Mouse (Mus musculus) monocyte, adult 5-6 weeks (primary cell): ENCODE results near the gene Gh. TPM values are rescaled to one million over a fixed set of nuclear protein-coding genes. Genes with fewer than 3 reads are reported as not detected.
A peak's percentile ranks its signal among the peaks of the same experiment; 100 is the strongest.
"Not testable (repeated sequence)": the region's sequence is repeated elsewhere in the genome, so short reads cannot be mapped to it uniquely, and the experiment has no call there.

Experiments
- ATAC-seq: fragments of 153-309, 156-312 bp; replicated peaks from 2 replicates; pipeline ENCODE4 v1.8.0; 2017; ENCODE audit warnings: mild to moderate bottlenecking; ENCODE audit not compliant: low TSS enrichment, insufficient number of reproducible peaks, severe bottlenecking, poor library complexity, low FRiP score
- total RNA-seq: library from RNA; stranded (forward); fragments of 200-1000, 200-491, 200-594 nt; gene quantifications from 3 replicates; pipeline ENCODE4 v1.2.3, GENCODE M21; 2017

Gene Gh
- 1.5 TPM in 1 of 3 replicates, not detected in the others for total RNA-seq

- no peak for ATAC-seq
These were observed at the start of gene Gh for GRCm38 (mm10) chr11:106301765-106302164. TSS of gene Gh (minus strand) at chr11:106301865.

- no peak for ATAC-seq
These were observed 49.6 kb upstream of the Gh start for GRCm38 (mm10) chr11:106351253-106351652.

- no peak for ATAC-seq
These were observed 49.2 kb upstream of the Gh start for GRCm38 (mm10) chr11:106350853-106351252.

GRCm38 (mm10) chr11:106349772-106350171 lies 48.1 kb upstream of the Gh start:
- ATAC-seq = no peak

GRCm38 (mm10) chr11:106344910-106345309 lies 43.2 kb upstream of the Gh start:
- ATAC-seq = no peak

- no peak for ATAC-seq
These were observed 39.4 kb upstream of the Gh start for GRCm38 (mm10) chr11:106340990-106341520.

- not testable (repeated sequence) for ATAC-seq
These were observed 37.7 kb upstream of the Gh start for GRCm38 (mm10) chr11:106339323-106339722.

- ATAC-seq = 0 out of 2 replicates have a peak, but pooled peaks have one; percentile 16
These were observed 37.2 kb upstream of the Gh start for GRCm38 (mm10) chr11:106338870-106339269.

- ATAC-seq = no peak
These were observed 36.4 kb upstream of the Gh start for GRCm38 (mm10) chr11:106338029-106338428.

GRCm38 (mm10) chr11:106334066-106334465 lies 32.4 kb upstream of the Gh start:
- no peak for ATAC-seq

- ATAC-seq = no peak
These were observed 30.8 kb upstream of the Gh start for GRCm38 (mm10) chr11:106332458-106332857.

GRCm38 (mm10) chr11:106329682-106330081 lies 28.0 kb upstream of the Gh start:
- peak; percentile 62 for ATAC-seq

- ATAC-seq = no peak
These were observed 27.5 kb upstream of the Gh start for GRCm38 (mm10) chr11:106329128-106329527.

- ATAC-seq = no peak
These were observed 26.9 kb upstream of the Gh start for GRCm38 (mm10) chr11:106328521-106328920.

GRCm38 (mm10) chr11:106326475-106326874 lies 24.8 kb upstream of the Gh start:
- ATAC-seq = no peak

GRCm38 (mm10) chr11:106325566-106326206 lies 24.0 kb upstream of the Gh start:
- no peak; the same call in 1 of the 2 replicates for ATAC-seq

- no peak for ATAC-seq
These were observed 23.2 kb upstream of the Gh start for GRCm38 (mm10) chr11:106324858-106325257.

- ATAC-seq = peak; percentile 49
These were observed 17.0 kb upstream of the Gh start for GRCm38 (mm10) chr11:106318406-106319366.

- ATAC-seq = no peak
These were observed 16.1 kb upstream of the Gh start for GRCm38 (mm10) chr11:106317801-106318200.
